Mouse (Mus musculus) heart, embryonic 11.5 days (tissue): ENCODE data around the gene Myo5c. TPM values are rescaled to one million over a fixed set of nuclear protein-coding genes. Genes with fewer than 3 reads are reported as not detected.

ENCODE experiments used
- ATAC-seq: fragments of 200-750 bp; cut with Nextera tagmentation; replicated peaks from 2 replicates; pipeline ENCODE4 v1.8.0; 2017; ENCODE audit warnings: moderate library complexity; ENCODE audit not compliant: insufficient number of reproducible peaks, low FRiP score, low TSS enrichment
- H3K27ac ChIP-seq: fragments of 300-500 bp; sonication (generic); 2 replicates; pipeline ENCODE4 v1.5.1; 2014; ENCODE audit warnings: mild to moderate bottlenecking, low read depth, low read length
- H3K27me3 ChIP-seq: fragments of 300-500 bp; sonication (generic); 2 replicates; pipeline ENCODE4 v1.6.1; 2014; ENCODE audit warnings: mild to moderate bottlenecking, low read length, mixed read lengths; ENCODE audit not compliant: control insufficient read depth, insufficient read depth
- H3K36me3 ChIP-seq: fragments of 300-500 bp; sonication (generic); 2 replicates; pipeline ENCODE4 v1.6.1; 2014; ENCODE audit warnings: mild to moderate bottlenecking, low read length, moderate library complexity, mixed read lengths; ENCODE audit not compliant: control insufficient read depth, insufficient read depth
- H3K4me1 ChIP-seq: fragments of 300-500 bp; sonication (generic); 2 replicates; pipeline ENCODE4 v1.6.1; 2014; ENCODE audit warnings: low read length; ENCODE audit not compliant: control insufficient read depth, insufficient read depth
- H3K4me2 ChIP-seq: fragments of 300-500 bp; sonication (generic); 2 replicates; pipeline ENCODE4 v1.6.1; 2014; ENCODE audit warnings: mild to moderate bottlenecking, moderate library complexity
- H3K4me3 ChIP-seq: fragments of 300-500 bp; sonication (generic); 2 replicates; pipeline ENCODE4 v1.5.1; 2014; ENCODE audit warnings: low read depth, low read length
- H3K9ac ChIP-seq: fragments of 300-500 bp; sonication (generic); 2 replicates; pipeline ENCODE4 v1.6.1; 2014; ENCODE audit warnings: mild to moderate bottlenecking, low read depth, low read length, moderate library complexity
- H3K9me3 ChIP-seq: fragments of 300-500 bp; sonication (generic); replicated peaks from 2 replicates; pipeline ENCODE4 v1.6.1; 2016; ENCODE audit warnings: low read length; ENCODE audit not compliant: control insufficient read depth
- WGBS: fragments of 180-500 bp; shearing (Covaris S2); extraction: QIAGEN DNeasy Blood & Tissue Kit; methylation state at CpG from one replicate; pipeline ENCODE4 v1.1.7; 2014; ENCODE audit not compliant: insufficient replicate concordance; 5-methylcytosine and 5-hydroxymethylcytosine counted together
- polyA plus RNA-seq: library from polyadenylated mRNA; unstranded; fragments of >200 nt; fragmentation: Nextera tagmentation; extraction: Ambion mirVana; gene quantifications from 2 replicates; pipeline ENCODE4 v1.2.1, GENCODE M21; 2014

Myo5c gene
- polyA plus RNA-seq, 1 experiment from 2014 or later = 1.0 TPM

GRCm38 (mm10) chr9:75210269-75210668, 21.6 kb upstream of the Myo5c start:
- Histone ChIP-seq H3K4me1 (no peaks in the 10 kb centered on the region), H3K4me2 (no peak overlapping the region), H3K9me3 (no peaks in the 10 kb centered on the region), H3K9ac (no peak overlapping the region), H3K4me3 (no peak overlapping the region), H3K27me3 (no peaks in the 10 kb centered on the region), H3K36me3 (peaks cover 6% of the 10 kb centered on the region; the same call in 1 of the 2 replicates), H3K27ac (no peak overlapping the region)
- 62% methylated on average over 2 of the region's 2 CpGs for WGBS
- no peak for ATAC-seq

GRCm38 (mm10) chr9:75214743-75215413, 16.9 kb upstream of the Myo5c start:
- Histone ChIP-seq H3K9me3 (no peaks in the 10 kb centered on the region), H3K4me2 (no peak overlapping the region), H3K27me3 (no peaks in the 10 kb centered on the region), H3K36me3 (peaks cover 9% of the 10 kb centered on the region; the same call in 1 of the 2 replicates), H3K4me1 (no peaks in the 10 kb centered on the region), H3K4me3 (no peak overlapping the region), H3K27ac (no peak overlapping the region), H3K9ac (no peak overlapping the region)
- WGBS = 86% methylated on average over 11 of the region's 11 CpGs
- no peak for ATAC-seq

GRCm38 (mm10) chr9:75219942-75220341, 11.9 kb upstream of the Myo5c start:
- no peak for ATAC-seq
- no peaks in the 10 kb centered on the region for H3K9me3 ChIP-seq
- H3K4me1 ChIP-seq = peaks cover 3% of the 10 kb centered on the region; the same call in 1 of the 2 replicates
- WGBS = 79% methylated on average over 5 of the region's 5 CpGs
- no peak overlapping the region for H3K4me2 ChIP-seq
- H3K27ac ChIP-seq = no peak overlapping the region
- H3K27me3 ChIP-seq = no peaks in the 10 kb centered on the region
- peaks cover 3% of the 10 kb centered on the region; the same call in 1 of the 2 replicates for H3K36me3 ChIP-seq
- H3K4me3 ChIP-seq = no peak overlapping the region
- no peak overlapping the region for H3K9ac ChIP-seq

DNA sequence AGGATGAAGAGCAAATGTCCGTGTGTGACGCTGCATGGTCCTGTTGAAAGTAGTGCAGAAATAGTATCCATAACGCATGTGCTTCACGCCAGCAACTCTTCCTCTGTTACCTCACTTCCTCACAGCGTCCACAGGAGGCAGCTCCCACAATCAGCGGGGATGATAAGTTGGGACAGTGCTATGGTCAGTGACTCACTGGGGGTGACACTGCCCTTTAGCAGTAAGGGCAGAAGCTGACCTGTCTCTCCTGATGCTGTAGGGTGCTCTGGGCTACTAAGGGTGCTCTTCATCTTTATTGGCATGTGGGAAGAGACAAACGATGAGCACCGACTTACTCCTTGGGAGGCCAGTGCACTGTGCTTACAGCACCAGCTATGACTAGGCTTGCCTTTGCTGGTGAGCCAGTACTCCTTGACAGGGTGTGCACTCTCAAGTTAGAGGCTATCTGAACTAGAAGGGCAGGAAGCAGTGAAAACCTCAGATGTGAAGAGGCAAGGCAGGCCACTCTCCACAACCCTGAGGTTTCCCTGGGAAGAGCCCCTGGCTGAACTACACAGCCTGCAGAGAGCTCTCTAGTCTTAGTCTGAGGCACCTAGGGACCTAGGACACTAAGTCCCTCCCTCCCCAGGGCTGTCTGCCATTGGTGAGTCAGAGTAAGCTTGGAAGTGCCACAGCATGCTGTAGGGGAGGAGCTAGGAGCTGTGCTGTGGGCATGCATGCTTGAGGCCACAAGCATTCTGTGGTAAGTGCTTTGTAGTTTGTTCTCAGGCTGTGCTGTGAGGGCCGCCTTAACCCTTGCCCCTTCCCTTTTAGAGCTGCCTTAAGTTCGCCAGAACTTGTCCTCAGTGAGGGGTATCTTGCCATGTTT, 10.2 kb upstream of the Myo5c start:
- Histone ChIP-seq H3K4me2 (no peak overlapping the region), H3K9me3 (no peaks in the 10 kb centered on the region), H3K36me3 (no peaks in the 10 kb centered on the region), H3K9ac (no peak overlapping the region), H3K4me3 (no peak overlapping the region), H3K4me1 (peaks cover 3% of the 10 kb centered on the region; the same call in 1 of the 2 replicates), H3K27me3 (no peaks in the 10 kb centered on the region), H3K27ac (no peak overlapping the region)
- no peak; the same call in 1 of the 2 replicates for ATAC-seq
- WGBS = 46% methylated on average over 10 of the region's 10 CpGs

GRCm38 (mm10) chr9:75232860-75233259, 1.0 kb downstream of the Myo5c start:
- Histone ChIP-seq H3K27ac (no peak overlapping the region), H3K4me3 (no peak overlapping the region), H3K9ac (no peak overlapping the region), H3K9me3 (no peaks in the 10 kb centered on the region), H3K4me1 (peaks cover 7% of the 10 kb centered on the region; the same call in 1 of the 2 replicates), H3K27me3 (peaks cover 29% of the 10 kb centered on the region), H3K36me3 (no peaks in the 10 kb centered on the region), H3K4me2 (no peak overlapping the region)
- 31% methylated on average over 8 of the region's 8 CpGs for WGBS
- no peak for ATAC-seq

GRCm38 (mm10) chr9:75234271-75234741, 2.5 kb downstream of the Myo5c start:
- peaks cover 7% of the 10 kb centered on the region; the same call in 1 of the 2 replicates for H3K4me1 ChIP-seq
- no peak overlapping the region for H3K9ac ChIP-seq
- H3K9me3 ChIP-seq = no peaks in the 10 kb centered on the region
- ATAC-seq = no peak
- H3K36me3 ChIP-seq = no peaks in the 10 kb centered on the region
- WGBS = 26% methylated on average over 7 of the region's 7 CpGs
- H3K4me2 ChIP-seq = no peak overlapping the region
- no peak overlapping the region for H3K4me3 ChIP-seq
- H3K27me3 ChIP-seq = peaks cover 29% of the 10 kb centered on the region
- H3K27ac ChIP-seq = no peak overlapping the region

DNA sequence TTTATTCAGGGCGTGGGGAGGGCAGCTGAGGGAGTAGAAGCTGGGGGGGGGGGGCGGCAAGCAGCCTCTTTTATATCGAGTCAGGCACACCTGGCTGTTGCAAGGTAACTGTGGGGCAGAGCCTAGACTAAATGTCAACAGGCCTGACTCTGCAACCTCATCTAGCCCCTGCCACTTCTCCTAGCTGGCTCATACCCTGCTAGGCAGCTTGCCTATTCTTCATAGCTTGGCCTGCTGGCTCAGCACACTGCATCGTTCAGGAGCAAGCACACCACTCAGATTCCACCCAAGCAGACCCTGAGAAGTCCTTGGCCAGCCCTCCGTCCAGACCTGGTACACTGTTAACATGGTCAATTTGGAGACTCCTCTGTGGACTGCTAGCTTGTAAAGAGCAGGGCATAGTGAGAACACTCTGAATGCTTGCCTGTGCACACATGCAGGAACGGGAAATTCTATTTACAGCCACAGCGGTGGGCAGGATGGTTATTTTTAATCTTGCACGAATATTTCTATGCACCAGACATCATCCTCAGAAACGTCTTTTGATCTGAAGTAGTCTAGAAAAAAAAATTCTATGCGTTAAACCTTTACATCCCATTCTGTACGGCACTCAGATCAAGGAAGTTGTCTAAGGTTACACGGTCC, 3.3 kb downstream of the Myo5c start:
- Histone ChIP-seq H3K36me3 (no peaks in the 10 kb centered on the region), H3K9ac (no peak overlapping the region), H3K27me3 (peaks cover 29% of the 10 kb centered on the region), H3K9me3 (no peaks in the 10 kb centered on the region), H3K4me3 (no peak overlapping the region), H3K27ac (no peak overlapping the region), H3K4me2 (no peak overlapping the region), H3K4me1 (peaks cover 7% of the 10 kb centered on the region; the same call in 1 of the 2 replicates)
- 62% methylated on average over 12 of the region's 12 CpGs for WGBS
- ATAC-seq = no peak

DNA sequence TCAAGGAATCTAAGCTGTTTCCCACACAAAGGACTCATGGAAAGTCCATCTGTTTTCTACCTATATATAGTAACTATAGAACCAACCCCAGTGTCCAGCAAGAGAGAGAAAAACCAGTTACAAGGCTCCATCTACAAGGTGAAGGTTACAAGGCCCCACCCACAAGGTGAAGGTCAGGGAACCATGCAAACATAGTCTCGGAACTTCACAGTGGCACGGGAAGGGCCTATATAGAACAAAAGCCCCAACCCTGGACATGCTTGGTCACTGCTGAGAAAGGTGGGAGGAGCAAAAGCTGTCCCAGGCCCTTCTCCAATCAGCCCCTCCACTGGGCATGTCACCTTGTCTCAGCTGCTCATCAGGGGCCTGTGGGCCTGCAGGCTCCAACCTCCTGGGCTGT, 3.9 kb downstream of the Myo5c start:
- peaks cover 26% of the 10 kb centered on the region for H3K27me3 ChIP-seq
- H3K4me3 ChIP-seq = no peak overlapping the region
- 70% methylated on average over 2 of the region's 2 CpGs for WGBS
- no peaks in the 10 kb centered on the region for H3K9me3 ChIP-seq
- H3K27ac ChIP-seq = no peak overlapping the region
- no peaks in the 10 kb centered on the region for H3K36me3 ChIP-seq
- H3K4me1 ChIP-seq = peaks cover 7% of the 10 kb centered on the region; the same call in 1 of the 2 replicates
- H3K9ac ChIP-seq = no peak overlapping the region
- no peak overlapping the region for H3K4me2 ChIP-seq
- ATAC-seq = no peak
